Mouse (Mus musculus) left cerebral cortex, adult 18-20 months (tissue): ENCODE data around the gene Tmc8. TPM values are rescaled to one million over a fixed set of nuclear protein-coding genes. Genes with fewer than 3 reads are reported as not detected.
A peak's percentile ranks its signal among the peaks of the same experiment; 100 is the strongest.

ENCODE experiments used
- DNase-seq, 2 experiments: peaks; one replicate each; pipeline ENCODE4 v3.0.0; 2021 to 2022; ENCODE audit warnings: low spot score in 2 of 2, mixed read lengths in 1 of 2
- long read RNA-seq, 2 experiments: library from polyadenylated mRNA; stranded (forward); transcript quantifications; one replicate each; pipeline ENCODE4 v2.0.0; 2021
- total RNA-seq, 2 experiments: library from RNA; stranded (reverse); gene quantifications; 2 replicates each; pipeline ENCODE4 v1.2.3; 2021

Tmc8 gene
- total RNA-seq: 1 to 10 TPM in 1 of 2 experiments, under 1 TPM in 1; 0.40 to 1.1 TPM
- long read RNA-seq, experiment 1: 0 reads
- long read RNA-seq, experiment 2, partial matches to known transcripts: 0 of 1 reads
- long read RNA-seq, experiment 2, other reads (novel, unspliced or antisense): 1 of 1 reads

DNA sequence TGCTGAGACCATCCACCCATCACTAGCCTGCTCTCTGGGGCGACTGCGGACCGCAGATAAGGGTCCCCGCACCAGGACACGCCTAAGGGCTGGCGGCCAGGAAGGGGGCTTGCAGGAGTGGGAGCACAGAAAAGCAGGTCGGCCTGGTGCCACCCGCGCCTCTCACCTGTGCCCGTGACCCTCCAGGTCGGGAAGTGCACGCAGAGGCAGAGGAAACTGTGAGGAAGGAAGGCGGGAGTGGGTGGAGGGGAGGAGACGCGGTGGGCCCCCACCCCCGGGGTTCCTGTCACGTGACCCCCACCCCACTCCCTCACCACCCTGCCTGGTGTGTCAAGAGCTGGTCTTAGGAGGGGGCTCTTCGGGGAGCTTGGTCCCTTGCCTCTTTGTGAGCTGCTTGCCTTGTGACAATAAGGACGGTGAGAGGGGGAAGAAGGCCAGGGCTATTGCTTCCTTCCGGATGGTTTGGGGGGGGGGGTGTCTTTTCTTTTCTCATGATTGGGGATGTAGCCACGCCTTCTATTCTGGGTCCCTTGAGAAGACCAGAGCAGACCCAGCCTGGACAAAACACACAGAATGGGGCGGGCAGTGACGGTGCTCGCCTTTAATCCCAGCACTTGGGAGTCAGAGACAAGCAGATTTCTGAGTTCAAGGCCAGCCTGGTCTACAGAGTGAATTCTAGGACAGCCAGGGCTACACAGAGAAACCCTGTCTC, at the start of gene Tmc8, which contains the start of gene Tmc6:
TSS of gene Tmc8 (plus strand) at position 84 of the 712 bp plus-strand sequence.
TSS of gene Tmc6 (minus strand) at position 206 of the 712 bp plus-strand sequence.
- DNase-seq: no peak

DNA sequence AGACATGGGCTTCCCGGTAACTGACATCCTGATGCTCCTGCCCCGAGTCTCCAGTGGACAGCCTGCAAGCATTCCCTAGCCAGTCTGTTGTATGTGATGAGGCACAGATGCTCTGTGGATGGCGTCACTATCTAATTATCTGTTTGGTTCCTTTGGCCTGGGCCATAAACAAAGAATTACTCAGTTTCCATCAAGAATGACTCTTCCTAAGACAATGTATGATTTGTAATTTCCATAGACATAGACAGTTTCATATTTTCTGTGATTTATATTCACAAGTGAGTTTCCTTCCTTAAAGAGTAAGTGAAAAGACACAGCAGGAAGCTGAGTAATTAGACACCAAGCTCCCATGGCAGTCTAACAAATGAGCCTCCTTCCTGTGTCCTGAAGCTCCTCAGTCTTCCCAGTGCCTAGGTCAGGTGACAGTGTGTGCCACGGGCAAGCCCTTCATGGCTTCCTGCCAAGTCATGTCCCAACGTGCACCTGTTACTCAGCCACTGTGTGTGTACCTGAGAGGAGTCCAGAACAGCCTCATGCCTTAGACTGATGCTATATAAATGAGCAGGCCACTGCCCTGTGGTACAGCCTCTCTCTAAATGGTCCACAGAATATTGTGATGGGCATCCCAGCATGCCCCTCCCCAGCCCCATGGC, 45.7 kb upstream of the Tmc8 start:
- no peak for DNase-seq

DNA sequence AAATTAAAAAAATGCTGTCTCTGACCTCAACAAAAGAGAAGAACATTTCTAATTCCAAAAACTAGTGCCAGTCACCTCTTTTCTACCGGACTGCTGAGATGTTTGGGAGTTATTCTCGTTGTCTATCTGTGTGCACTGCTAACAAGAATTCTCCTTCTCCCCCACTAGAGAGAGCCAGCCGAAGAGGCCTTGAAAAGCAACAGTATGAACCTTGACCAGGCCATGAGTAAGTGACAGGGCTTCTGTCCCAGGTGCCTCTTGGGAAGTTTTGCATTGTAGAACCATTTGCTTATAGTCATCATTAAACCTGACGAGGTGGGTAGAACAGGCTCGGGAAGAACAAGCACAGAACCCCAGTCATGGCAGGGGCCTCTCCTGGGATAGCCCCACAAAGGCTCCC, 43.8 kb upstream of the Tmc8 start:
- DNase-seq: no peak

DNA sequence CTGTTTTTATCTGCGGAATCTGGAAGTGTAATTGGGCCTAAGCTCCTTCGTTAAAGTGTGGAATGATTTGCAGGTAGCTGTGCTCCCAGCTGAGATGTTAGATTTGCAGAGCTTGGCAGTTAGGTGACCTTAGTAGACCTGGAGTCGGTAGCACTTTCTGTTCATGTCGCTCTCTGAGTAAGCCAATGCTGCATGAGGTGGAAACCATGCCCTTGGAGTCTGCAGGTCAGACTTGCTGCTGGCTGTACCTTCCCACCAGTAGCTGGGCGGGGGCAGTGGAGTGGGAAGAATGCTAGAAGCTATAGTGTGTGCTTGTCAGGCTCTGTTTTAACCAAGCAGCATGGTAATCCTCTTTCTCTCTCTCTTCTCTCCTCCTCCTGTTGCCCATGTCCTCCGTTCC, 40.7 kb upstream of the Tmc8 start:
- DNase-seq: no peak

DNA sequence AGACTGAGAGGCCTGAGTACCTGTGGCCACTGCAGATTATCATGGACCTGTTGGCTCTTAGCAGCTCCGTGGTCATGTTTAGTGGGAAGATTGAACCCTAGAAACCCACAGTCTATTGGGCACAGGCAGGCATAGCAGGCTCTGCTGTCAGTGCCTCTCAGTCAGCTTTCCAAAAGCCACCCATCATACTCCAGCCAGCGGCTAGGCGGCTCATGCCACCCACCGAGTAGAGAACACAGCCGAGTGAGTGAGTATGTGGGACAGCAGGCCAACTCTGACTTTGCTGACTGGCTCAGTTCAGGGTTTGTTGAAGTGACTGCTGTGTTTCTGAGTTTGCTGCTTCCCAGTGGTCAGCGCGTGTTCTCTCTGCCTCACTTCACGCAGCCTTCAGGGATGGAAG, 39.6 kb upstream of the Tmc8 start:
- peak in 1 of 2 experiments; percentile 47 for DNase-seq

DNA sequence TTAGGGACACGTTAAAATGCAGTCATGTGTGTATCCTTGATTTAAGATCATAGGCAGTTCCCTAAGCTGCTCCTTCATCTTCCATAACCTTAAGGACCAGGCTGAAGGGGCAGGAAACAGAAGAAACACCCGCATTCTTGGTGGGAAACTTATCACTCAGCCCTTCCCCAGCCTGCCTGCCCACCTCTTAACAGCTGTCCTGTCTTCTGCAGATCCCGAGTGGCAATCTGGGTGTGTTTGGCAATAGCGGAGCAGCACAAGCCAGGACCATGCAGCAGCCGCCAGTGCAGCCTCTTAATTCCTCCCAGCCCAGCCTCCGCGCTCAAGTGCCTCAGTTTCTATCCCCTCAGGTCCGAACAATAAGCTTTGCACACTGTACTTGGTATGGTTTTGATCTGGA, 39.2 kb upstream of the Tmc8 start:
- DNase-seq: no peak

DNA sequence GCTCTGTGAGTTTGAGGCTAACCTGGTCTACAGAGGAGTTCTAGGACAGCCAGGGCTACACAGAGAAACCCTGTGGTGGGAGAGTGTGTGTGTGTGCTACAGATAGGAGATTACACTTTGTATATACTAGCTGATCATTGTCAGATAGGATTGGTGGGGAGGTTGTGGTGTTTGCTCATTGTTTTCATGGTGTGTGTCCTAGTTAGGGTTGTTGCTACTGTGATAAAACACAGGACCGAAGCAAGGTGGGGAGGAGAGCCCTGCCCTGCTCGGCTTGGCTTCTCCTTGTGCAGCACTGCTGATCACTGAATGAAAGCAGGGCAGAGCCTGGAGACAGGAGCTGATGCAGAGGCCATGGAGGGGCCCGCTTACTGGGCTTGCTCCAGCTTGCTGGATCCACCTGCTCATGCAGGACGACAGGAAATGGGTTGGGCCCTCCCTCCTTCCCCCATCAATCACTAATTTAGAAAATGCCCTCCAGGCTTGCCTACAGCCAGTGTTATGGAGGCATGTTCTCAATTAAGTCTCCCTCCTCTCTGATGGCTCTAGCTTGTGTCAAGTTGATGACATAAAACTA, 38.3 kb upstream of the Tmc8 start:
- no peak for DNase-seq

DNA sequence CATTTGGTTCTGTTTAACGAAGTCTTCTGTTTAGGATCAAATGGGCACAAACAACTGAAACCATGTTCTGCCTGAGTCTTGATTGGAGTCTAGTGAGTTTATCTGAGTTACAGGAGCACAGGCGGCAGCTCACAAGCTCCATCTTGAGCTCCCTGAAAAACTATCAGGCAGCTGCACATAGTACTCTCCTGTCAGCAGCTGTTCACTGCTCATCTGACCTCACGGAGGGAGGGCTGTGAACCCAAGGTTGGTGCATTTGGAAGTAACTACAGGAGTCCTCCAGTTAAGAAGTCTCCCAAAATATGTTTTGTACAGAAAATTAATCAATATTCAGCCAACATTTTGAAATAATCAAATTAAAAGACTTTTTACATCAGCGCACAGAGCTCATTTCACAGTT, 33.2 kb upstream of the Tmc8 start:
- no peak for DNase-seq

DNA sequence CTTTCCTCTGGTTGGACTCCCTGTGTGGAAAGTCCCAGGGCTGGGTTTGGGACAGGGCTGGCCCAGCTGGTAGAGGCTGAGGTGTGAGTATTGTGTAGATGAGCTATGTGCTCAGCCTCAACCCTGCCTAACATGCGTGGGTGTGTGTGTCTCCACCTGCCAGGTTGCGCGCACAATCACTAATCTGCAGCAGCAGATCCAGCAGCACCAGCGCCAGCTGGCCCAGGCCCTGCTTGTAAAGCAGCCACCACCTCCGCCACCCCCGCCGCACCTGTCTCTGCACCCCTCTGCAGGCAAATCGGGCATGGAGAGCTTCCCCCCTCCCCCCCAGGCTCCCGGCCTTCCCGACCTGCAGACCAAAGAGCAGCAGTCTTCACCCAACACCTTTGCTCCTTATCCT, 32.5 kb upstream of the Tmc8 start:
- DNase-seq: peak; percentile 84 to 86

DNA sequence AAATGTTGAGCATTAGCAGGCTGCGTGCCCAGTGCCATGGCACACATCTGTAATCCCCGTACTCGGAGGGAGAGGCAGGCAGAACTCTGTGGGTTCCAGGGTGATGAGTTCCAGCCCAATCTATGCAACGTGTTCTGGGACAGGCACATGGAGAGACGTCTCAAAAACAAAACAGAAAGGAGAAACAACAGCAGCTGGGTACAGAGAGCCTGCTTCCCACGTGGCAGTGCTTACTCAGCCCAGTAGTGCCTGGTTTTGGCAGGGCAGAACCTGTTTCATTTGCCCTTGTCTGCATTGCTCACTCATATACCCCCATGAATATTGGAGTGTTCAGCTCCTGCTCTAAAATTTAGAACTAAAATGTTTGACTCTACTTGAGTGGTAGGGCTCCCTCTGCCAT, 30.3 kb upstream of the Tmc8 start:
- no peak for DNase-seq

DNA sequence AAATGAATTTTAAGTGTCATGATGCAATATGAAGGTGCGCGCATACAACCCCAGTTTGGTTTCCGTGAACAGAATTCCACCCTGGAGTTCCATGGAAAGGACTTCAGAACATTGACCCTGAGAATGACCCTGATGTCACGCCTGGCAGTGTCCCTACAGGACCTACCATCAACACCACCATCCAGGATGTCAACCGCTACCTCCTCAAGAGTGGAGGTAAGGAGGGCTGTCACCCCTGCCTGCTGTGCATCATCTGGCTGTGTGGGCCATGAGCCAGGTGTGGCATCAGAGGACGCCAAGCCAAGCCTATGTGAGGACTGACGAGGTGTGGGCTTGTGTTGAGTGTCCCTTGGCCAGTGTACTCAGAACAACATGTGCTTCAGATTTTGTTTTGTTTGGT, 26.0 kb upstream of the Tmc8 start:
- DNase-seq: no peak

DNA sequence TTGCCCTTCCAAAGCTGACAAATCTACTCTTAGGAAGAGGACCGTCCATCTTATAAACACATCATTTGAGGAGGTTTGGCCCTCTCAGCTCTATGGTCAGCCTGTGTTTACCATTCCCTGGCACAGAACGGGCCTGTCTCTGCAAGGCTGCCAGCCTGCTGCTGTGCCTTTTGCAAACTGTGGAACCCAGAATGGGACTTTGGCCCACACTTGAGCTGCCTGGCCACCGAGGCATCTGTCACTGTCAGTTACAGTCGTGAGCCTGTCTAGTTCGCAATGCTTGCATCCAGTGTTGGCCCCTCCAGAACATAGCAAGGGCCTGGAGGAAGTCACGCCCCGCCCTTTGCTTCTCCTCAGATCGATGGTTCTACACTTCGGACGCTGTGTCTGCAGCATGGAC, 22.6 kb upstream of the Tmc8 start:
- DNase-seq: no peak

DNA sequence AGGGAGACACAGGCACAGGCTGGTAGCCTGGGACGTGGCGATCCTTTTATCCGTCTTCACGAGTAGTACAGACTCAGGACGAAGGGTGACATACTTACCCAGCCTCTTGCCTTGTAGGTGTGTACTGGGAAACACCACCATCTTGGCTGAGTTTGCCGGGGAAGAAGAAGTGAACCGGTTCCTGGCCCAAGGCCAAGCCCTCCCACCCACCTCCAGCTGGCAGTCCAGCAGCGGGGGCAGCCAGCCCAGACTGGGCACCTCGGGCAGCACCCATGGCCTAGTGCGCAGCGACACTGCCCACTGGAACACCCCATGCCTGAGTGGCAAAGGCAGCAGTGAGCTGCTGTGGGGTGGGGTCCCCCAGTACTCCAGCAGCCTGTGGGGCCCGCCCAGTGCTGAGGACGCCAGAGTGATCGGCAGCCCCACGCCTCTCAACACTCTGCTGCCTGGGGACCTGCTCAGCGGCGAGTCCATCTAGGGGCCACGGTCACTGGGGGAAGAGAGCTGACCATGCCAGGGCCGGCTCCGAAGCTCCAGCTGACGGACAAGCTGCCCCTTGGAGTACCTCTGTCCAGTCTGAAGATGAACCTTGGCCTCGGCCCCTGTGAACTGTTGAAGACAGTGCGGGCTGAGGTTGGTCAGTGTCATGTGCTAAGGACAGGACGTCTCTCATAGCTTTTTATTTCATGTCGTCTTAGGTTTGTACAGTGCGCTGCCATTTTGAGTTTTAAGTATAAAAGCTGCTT, 21.3 kb upstream of the Tmc8 start:
- peak; percentile 53 to 69 for DNase-seq

DNA sequence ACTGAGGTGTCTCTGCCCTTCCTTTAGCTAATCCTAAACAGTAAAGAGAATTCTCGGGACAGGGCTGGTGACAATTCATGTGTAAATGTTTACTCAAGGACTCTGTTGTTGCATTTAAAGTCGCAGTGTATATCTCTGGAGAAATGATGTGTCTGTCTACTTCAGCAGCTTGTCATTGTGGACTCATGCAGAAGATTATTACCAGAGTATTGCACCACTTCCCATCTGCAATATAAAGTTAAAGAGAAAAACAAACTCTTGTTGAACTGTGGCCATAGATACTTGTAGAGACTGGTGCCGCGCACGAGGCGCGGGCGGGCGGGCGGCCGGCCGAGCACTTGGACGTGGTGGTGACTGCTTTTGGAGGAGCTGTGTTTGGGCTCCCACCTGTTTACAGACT, 20.1 kb upstream of the Tmc8 start:
- DNase-seq: no peak

DNA sequence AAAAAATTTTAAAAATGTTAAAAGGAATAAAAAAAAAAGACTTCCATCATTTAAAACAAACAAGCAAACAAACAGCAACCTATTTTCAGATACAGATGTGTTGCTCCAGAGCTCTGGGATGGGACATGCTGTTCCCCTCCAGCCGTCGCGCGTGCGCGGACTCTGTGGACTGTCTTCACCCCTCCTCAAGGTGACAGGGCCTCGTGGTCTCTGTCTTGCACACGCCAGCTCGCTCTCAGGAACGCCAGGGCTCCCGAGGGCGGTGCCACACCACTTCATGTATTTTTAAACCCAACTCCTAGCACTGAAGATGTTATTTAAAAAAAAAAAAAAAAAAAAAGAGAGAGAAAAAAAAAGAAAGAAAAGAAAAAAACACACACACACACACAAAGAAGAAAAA, 19.6 kb upstream of the Tmc8 start:
- no peak for DNase-seq

DNA sequence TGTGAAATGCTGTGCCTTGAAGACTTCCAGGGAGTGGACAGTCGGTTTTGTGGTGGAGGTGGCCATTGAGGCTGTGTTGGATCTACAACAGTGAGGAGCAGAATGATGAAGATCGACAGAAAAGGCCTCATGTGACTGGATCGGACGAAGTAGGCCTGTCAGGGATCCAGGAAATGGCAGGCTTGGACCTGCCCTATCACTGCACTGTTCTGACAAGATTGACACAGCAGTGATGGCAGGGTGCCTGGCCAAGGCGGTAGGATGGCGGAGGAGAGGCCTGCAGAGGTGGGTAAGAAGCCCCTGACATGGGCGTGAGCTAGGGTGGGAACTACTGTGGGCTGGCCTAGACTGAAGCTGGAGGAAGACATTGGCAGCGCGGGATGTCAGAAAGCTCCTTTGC, 17.6 kb upstream of the Tmc8 start:
- no peak for DNase-seq

DNA sequence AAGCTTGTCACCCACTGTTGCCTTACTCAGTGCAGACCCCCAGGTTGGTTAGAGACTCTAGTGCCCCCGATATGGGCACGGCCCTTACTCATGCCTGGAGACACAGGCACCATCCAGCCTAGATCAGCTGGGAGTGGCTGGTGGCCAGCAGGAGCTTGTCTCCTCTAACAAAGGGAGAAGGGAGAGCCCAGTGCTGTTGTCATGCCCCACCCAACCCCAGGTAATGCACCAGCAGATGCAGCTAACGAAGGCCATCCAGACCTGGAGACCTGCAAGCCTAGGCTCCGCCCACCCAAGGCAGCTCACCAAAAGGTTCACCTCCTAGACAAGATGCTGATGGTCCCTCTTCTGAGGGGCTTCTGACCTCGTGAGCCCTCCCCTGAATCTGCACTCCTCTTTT, 16.5 kb upstream of the Tmc8 start:
- DNase-seq: no peak

DNA sequence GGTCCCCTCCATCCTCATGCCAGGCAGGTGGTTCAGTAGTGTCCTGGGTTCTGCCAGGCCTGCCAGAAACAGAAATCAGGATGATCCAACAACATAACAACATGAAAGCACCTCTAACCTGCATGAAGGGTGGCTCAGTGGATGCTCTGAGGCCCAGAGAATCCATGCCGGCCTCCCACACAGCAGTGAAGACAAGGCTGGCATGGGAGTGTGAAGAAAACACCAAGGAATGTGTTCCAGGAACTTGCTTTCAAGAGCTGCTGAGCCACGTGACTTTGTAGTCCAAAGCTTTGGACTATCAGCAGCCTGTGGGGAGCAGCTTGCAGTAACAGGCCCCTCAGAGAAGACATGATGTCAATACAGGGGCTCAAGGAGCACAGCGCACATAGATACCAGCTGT, 15.6 kb upstream of the Tmc8 start:
- DNase-seq: peak in 1 of 2 experiments; percentile 53

DNA sequence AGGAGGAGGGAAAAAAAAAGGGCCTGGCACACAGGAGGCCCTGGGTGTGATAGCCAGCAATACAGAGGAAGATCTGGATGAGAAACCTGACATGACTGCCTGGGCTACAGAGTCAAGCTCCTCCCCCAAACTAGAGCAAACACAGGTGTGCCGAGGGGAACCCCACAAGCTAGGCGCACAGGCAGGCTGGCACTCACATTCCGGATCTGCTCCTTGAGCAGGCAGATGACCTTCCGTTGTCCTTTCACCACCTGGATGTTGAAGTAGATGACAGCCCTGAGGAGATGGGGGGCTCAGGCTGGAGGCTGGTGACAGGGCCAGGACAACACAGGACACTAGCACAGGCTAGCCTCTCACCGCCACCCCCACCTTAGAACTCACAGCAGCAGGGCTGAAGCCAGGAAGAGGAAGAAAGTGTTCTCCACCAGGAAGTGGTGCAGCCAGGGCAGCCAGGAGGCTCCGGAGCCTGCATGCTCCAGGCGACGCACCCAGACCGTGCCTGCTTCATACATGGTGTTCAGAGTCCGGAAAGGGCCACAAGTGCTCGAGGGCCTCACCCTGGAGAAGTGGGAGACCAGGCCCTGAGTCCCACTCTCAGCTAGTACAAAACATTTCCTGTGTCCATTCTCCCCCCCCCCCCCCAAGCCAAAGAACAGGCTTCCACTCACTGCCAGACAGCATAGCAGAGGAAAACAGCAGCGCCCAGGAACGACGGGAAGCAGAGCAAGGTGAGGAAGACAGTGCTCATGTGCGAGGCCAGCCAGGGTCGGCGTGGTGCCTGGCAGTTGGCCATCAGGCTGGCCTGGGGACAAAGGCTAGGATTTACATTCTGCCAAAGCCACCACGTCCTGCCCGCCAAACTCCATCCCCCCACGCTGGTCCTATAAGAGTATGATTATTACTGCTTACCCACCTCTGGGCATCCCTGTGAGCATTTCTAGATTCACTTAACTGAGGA, 12.9 kb upstream of the Tmc8 start:
- no peak for DNase-seq

DNA sequence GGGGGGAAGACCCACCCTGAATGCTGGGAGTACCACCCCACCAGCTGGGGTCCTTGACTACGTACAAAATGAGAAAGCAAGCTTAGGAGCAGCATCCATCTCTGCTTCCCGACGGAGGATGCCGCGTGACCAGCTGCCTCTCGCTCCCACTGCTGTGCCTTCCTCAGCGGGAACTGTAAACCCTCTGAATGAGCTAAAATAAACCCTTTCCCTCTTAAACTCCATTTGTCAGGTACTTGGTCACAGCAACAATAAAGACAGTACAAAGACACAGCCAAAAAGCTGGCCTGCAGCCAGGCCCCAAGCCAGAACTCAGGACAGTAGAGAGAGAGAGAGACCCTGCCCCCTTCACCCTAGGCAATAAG, 12.2 kb upstream of the Tmc8 start:
- DNase-seq: no peak

DNA sequence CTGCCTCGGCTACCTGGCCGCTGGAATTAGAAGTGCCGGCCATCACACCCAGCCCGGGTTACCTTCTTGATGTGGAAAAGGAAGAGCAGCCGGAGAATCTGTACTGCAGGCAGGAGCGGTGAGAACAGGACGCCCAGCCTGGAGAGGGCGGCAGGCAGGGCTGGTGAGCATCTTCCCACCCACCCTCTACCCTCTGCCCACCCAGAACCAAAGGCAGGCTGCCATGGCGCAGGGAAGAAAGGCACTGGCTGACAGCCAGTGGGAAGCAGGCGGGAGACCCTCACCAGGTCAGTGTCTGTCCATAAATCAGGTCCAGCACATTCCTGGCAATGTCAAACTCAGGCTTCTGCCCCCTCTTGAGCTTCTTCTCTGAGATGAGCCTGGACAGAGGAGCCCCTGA, 11.5 kb upstream of the Tmc8 start:
- DNase-seq: no peak
